In genomic region chr4:114901643-114902351, GRCm38 (mm10) we compare ENCODE assay signal across 10 mouse cellular contexts. TPM values are rescaled to one million over a fixed set of nuclear protein-coding genes. Genes with fewer than 3 reads are reported as not detected.
A peak's percentile ranks its signal among the peaks of the same experiment; 100 is the strongest.
DNase-seq lines count a peak whose midpoint lies in the region; ATAC-seq and TF ChIP-seq lines count a peak whose summit lies in the region.
"Had no signal": no experiment of that assay in that cellular context is flagged by ENCODE, and none has a peak within 500 bp of the region (broad histone marks: within the 10 kb centered on the region; RNA-seq: fewer than 3 reads in every experiment).

No protein-coding gene starts in this region.

- H3K27ac ChIP-seq in forebrain, embryonic 11.5 days (ENCODE audit: low read depth, low read length), result no peak overlapping the region
- no peak overlapping the region for H3K27ac ChIP-seq in forebrain, postnatal 0 days (ENCODE audit: low read depth, low read length)
- no peak overlapping the region for H3K27ac ChIP-seq in stomach, embryonic 14.5 days (ENCODE audit: low read length)
- H3K27ac ChIP-seq in stomach, postnatal 0 days (replicated peaks), result no peak overlapping the region
- no peak overlapping the region for H3K27ac ChIP-seq in limb, embryonic 12.5 days
- H3K27ac ChIP-seq in thymus, adult 2 months (ENCODE audit: control insufficient read depth, insufficient read depth, low read length), result no peak overlapping the region
- H3K27ac ChIP-seq: liver, embryonic 15.5 days had no signal

- no peaks in the 10 kb centered on the region for H3K36me3 ChIP-seq in forebrain, embryonic 11.5 days (ENCODE audit: control insufficient read depth, insufficient read depth, low read length)
- H3K36me3 ChIP-seq in forebrain, postnatal 0 days (ENCODE audit: insufficient read depth), result no peaks in the 10 kb centered on the region
- H3K36me3 ChIP-seq in stomach, embryonic 14.5 days (ENCODE audit: control insufficient read depth, insufficient read depth, low read length), result no peaks in the 10 kb centered on the region
- no peaks in the 10 kb centered on the region for H3K36me3 ChIP-seq in stomach, postnatal 0 days (ENCODE audit: control insufficient read depth, insufficient read depth, low read length)
- no peaks in the 10 kb centered on the region for H3K36me3 ChIP-seq in limb, embryonic 12.5 days
- H3K36me3 ChIP-seq in thymus, adult 2 months (ENCODE audit: control insufficient read depth, insufficient read depth, low read length), result no peaks in the 10 kb centered on the region
- H3K36me3 ChIP-seq: liver, embryonic 15.5 days had no signal

- peak; percentile 52; the same call in 1 of the 2 replicates for ATAC-seq in forebrain, embryonic 11.5 days (replicated peaks; ENCODE audit: low FRiP score)
- no peak; the same call in 1 of the 2 replicates for ATAC-seq in forebrain, postnatal 0 days
- no peak for ATAC-seq in stomach, embryonic 14.5 days (ENCODE audit: insufficient number of reproducible peaks, insufficient read depth, low FRiP score, low read depth)
- ATAC-seq in stomach, postnatal 0 days (ENCODE audit: low FRiP score, low TSS enrichment), result no peak
- ATAC-seq in limb, embryonic 12.5 days (ENCODE audit: insufficient number of reproducible peaks, insufficient read depth, low FRiP score, low TSS enrichment, low read depth), result peak; percentile 37; the same call in 1 of the 2 replicates

- H3K27me3 ChIP-seq in forebrain, embryonic 11.5 days (ENCODE audit: control insufficient read depth, insufficient read depth, low read length), result peaks cover 85% of the 10 kb centered on the region
- H3K27me3 ChIP-seq in forebrain, postnatal 0 days (ENCODE audit: insufficient read depth, low read length), result peaks cover 92% of the 10 kb centered on the region
- peaks cover 63% of the 10 kb centered on the region for H3K27me3 ChIP-seq in stomach, embryonic 14.5 days (ENCODE audit: control insufficient read depth, insufficient read depth, low read length)
- H3K27me3 ChIP-seq in stomach, postnatal 0 days (ENCODE audit: control insufficient read depth, insufficient read depth, low read length), result peaks cover 32% of the 10 kb centered on the region; the same call in 1 of the 2 replicates
- peaks cover 99% of the 10 kb centered on the region for H3K27me3 ChIP-seq in limb, embryonic 12.5 days
- peaks cover 25% of the 10 kb centered on the region for H3K27me3 ChIP-seq in thymus, adult 2 months (ENCODE audit: control insufficient read depth, insufficient read depth, low read length)

- no peak for TF ChIP-seq EP300 in stomach, postnatal 0 days (optimal IDR thresholded peaks at IDR 0.05)

- TF ChIP-seq POLR2A in thymus, adult 2 months (IDR thresholded peaks at IDR 0.05; ENCODE audit: control insufficient read depth, extremely low read depth, insufficient read depth, low read length, poor library complexity), result no peak

- peak overlapping the region; percentile 50 for H3K4me2 ChIP-seq in forebrain, embryonic 11.5 days (ENCODE audit: low read depth, low read length, severe bottlenecking)
- H3K4me2 ChIP-seq in forebrain, postnatal 0 days (ENCODE audit: low read depth), result no peak overlapping the region
- peak overlapping the region; percentile 29 for H3K4me2 ChIP-seq in stomach, embryonic 14.5 days (replicated peaks; ENCODE audit: low read depth, low read length)
- H3K4me2 ChIP-seq in stomach, postnatal 0 days (replicated peaks; ENCODE audit: low read depth), result no peak overlapping the region
- peak overlapping the region; percentile 57 for H3K4me2 ChIP-seq in limb, embryonic 12.5 days
- H3K4me2 ChIP-seq: liver, embryonic 15.5 days had no signal

- H3K4me3 ChIP-seq in forebrain, embryonic 11.5 days (ENCODE audit: low read depth, low read length), result peak overlapping the region; percentile 27
- H3K4me3 ChIP-seq in forebrain, postnatal 0 days (ENCODE audit: low read depth, low read length), result no peak overlapping the region
- H3K4me3 ChIP-seq in stomach, embryonic 14.5 days (ENCODE audit: low read depth, low read length), result peak overlapping the region; percentile 15; the same call in 1 of the 2 replicates
- no peak overlapping the region; the same call in 1 of the 2 replicates for H3K4me3 ChIP-seq in stomach, postnatal 0 days (ENCODE audit: low read depth, low read length)
- peak overlapping the region; percentile 37 for H3K4me3 ChIP-seq in limb, embryonic 12.5 days (replicated peaks)
- no peak overlapping the region for H3K4me3 ChIP-seq in thymus, adult 2 months (ENCODE audit: control insufficient read depth, insufficient read depth, low read length)
- H3K4me3 ChIP-seq: liver, embryonic 15.5 days had no signal

- 0 out of 2 replicates have a peak overlapping the region, but pooled peaks have one; percentile 28 for H3K9ac ChIP-seq in forebrain, embryonic 11.5 days (ENCODE audit: low read length)
- no peak overlapping the region for H3K9ac ChIP-seq in forebrain, postnatal 0 days
- H3K9ac ChIP-seq in stomach, embryonic 14.5 days (replicated peaks; ENCODE audit: low read depth, low read length), result no peak overlapping the region
- no peak overlapping the region for H3K9ac ChIP-seq in stomach, postnatal 0 days (ENCODE audit: low read length)
- H3K9ac ChIP-seq in limb, embryonic 12.5 days (replicated peaks), result no peak overlapping the region
- H3K9ac ChIP-seq: liver, embryonic 15.5 days had no signal

- peaks cover 13% of the 10 kb centered on the region; the same call in 1 of the 2 replicates for H3K4me1 ChIP-seq in forebrain, embryonic 11.5 days (replicated peaks; ENCODE audit: control insufficient read depth, insufficient read depth, low read length)
- no peaks in the 10 kb centered on the region for H3K4me1 ChIP-seq in forebrain, postnatal 0 days (ENCODE audit: insufficient read depth)
- no peaks in the 10 kb centered on the region for H3K4me1 ChIP-seq in stomach, embryonic 14.5 days (ENCODE audit: control insufficient read depth, insufficient read depth, low read length)
- H3K4me1 ChIP-seq in stomach, postnatal 0 days (replicated peaks; ENCODE audit: control insufficient read depth, insufficient read depth), result no peaks in the 10 kb centered on the region
- peaks cover 12% of the 10 kb centered on the region for H3K4me1 ChIP-seq in limb, embryonic 12.5 days (replicated peaks)
- no peaks in the 10 kb centered on the region for H3K4me1 ChIP-seq in thymus, adult 2 months (replicated peaks; ENCODE audit: control insufficient read depth, insufficient read depth, low read length)
- H3K4me1 ChIP-seq: liver, embryonic 15.5 days had no signal

- H3K9me3 ChIP-seq in forebrain, embryonic 11.5 days (ENCODE audit: control insufficient read depth, low read length), result no peaks in the 10 kb centered on the region
- no peaks in the 10 kb centered on the region for H3K9me3 ChIP-seq in forebrain, postnatal 0 days (ENCODE audit: low read length)
- H3K9me3 ChIP-seq in stomach, embryonic 14.5 days (ENCODE audit: control insufficient read depth, low read depth, low read length), result no peaks in the 10 kb centered on the region
- H3K9me3 ChIP-seq in stomach, postnatal 0 days (ENCODE audit: control insufficient read depth, low read length), result no peaks in the 10 kb centered on the region
- H3K9me3 ChIP-seq in limb, embryonic 12.5 days, result no peaks in the 10 kb centered on the region
- H3K9me3 ChIP-seq: liver, embryonic 15.5 days had no signal

- TF ChIP-seq CTCF in forebrain, postnatal 0 days (IDR thresholded peaks at IDR 0.05; ENCODE audit: low read depth), result no peak
- no peak for TF ChIP-seq CTCF in stomach, postnatal 0 days (IDR thresholded peaks at IDR 0.05; ENCODE audit: low read depth)
- no peak for TF ChIP-seq CTCF in thymus, adult 2 months (IDR thresholded peaks at IDR 0.05; ENCODE audit: borderline replicate concordance, control insufficient read depth, extremely low read depth, insufficient read depth, low read length, poor library complexity)

- WGBS in forebrain, embryonic 11.5 days, result under 1% methylated on average over 42 of the region's 42 CpGs
- WGBS in forebrain, postnatal 0 days, result 1% methylated on average over 42 of the region's 42 CpGs
- WGBS in stomach, embryonic 14.5 days, result under 1% methylated on average over 42 of the region's 42 CpGs
- WGBS in stomach, postnatal 0 days, result 2% methylated on average over 42 of the region's 42 CpGs
- under 1% methylated on average over 42 of the region's 42 CpGs for WGBS in limb, embryonic 12.5 days
- WGBS in thymus, adult 2 months, result 4% methylated on average over 42 of the region's 42 CpGs

- peak; percentile 75 for DNase-seq in forebrain, embryonic 11.5 days (ENCODE audit: low spot score)
- DNase-seq in forebrain, postnatal 0 days, result no peak
- DNase-seq in stomach, postnatal 0 days (ENCODE audit: low spot score), result no peak
- no peak for DNase-seq in Muller cell, postnatal 12 days (ENCODE audit: inconsistent ontology term)
- DNase-seq in thymus, adult 2 months, result no peak
- no peak for DNase-seq in left cerebral cortex, adult 9 months (ENCODE audit: low spot score in 2 of 2)

RNA-seq across cellular contexts. Expression of gene Foxd2, which starts 6.9 kb away (rescaled TPM):
- 1.1 and 1.6 TPM in 2 replicates for polyA plus RNA-seq in forebrain, embryonic 11.5 days (2014; fragmentation: Nextera tagmentation; extraction: Ambion mirVana)
- total RNA-seq in forebrain, postnatal 0 days (2014; rRNA removed), result 0.38 and 1.8 TPM in 2 replicates
- 0.25 and 0.28 TPM in 2 replicates for polyA plus RNA-seq in forebrain, postnatal 0 days (2015; fragmentation: Nextera tagmentation; extraction: Ambion mirVana)
- not detected in 2 replicates for polyA plus RNA-seq in stomach, embryonic 14.5 days (2014; fragmentation: Nextera tagmentation; extraction: Ambion mirVana)
- polyA plus RNA-seq in stomach, postnatal 0 days (2015; fragmentation: Nextera tagmentation; extraction: Ambion mirVana), result 0.06 TPM in 1 of 2 replicates, not detected in the other
- polyA plus RNA-seq in limb, embryonic 12.5 days (2016; fragmentation: Nextera tagmentation; extraction: Ambion mirVana), result 1.4 and 1.9 TPM in 2 replicates
- 1.4 and 1.8 TPM in 2 replicates for polyA plus RNA-seq in thymus, adult 2 months (2012; rRNA removed)
- polyA plus RNA-seq: liver, embryonic 15.5 days had no signal

RNA-seq across cellular contexts. Expression of gene Foxe3, which starts 24.0 kb away (rescaled TPM):
- polyA plus RNA-seq in forebrain, embryonic 11.5 days (2014; fragmentation: Nextera tagmentation; extraction: Ambion mirVana), result 0.29 and 0.32 TPM in 2 replicates
- total RNA-seq in forebrain, postnatal 0 days (2014; rRNA removed), result not detected in 2 replicates
- polyA plus RNA-seq in forebrain, postnatal 0 days (2015; fragmentation: Nextera tagmentation; extraction: Ambion mirVana), result not detected in 2 replicates
- polyA plus RNA-seq in stomach, embryonic 14.5 days (2014; fragmentation: Nextera tagmentation; extraction: Ambion mirVana), result not detected in 2 replicates
- polyA plus RNA-seq in stomach, postnatal 0 days (2015; fragmentation: Nextera tagmentation; extraction: Ambion mirVana), result not detected in 2 replicates
- polyA plus RNA-seq in limb, embryonic 12.5 days (2016; fragmentation: Nextera tagmentation; extraction: Ambion mirVana), result not detected in 2 replicates
- 0.16 and 0.37 TPM in 2 replicates for polyA plus RNA-seq in thymus, adult 2 months (2012; rRNA removed)
- polyA plus RNA-seq: cortical plate, adult 2 months; liver, embryonic 15.5 days had no signal

Comparison
In these comparisons a context has a peak if more than half of its experiments do, and no peak if none do; other contexts are left out.
1. ATAC-seq: peak in forebrain, embryonic 11.5 days (single experiment) and limb, embryonic 12.5 days (single experiment); none in forebrain, postnatal 0 days (single experiment), stomach, embryonic 14.5 days (single experiment) and stomach, postnatal 0 days (single experiment).
2. H3K4me2 ChIP-seq: peak in forebrain, embryonic 11.5 days (single experiment), stomach, embryonic 14.5 days (single experiment) and limb, embryonic 12.5 days (single experiment); none in forebrain, postnatal 0 days (single experiment) and stomach, postnatal 0 days (single experiment).
3. H3K4me3 ChIP-seq: peak in forebrain, embryonic 11.5 days (single experiment), stomach, embryonic 14.5 days (single experiment) and limb, embryonic 12.5 days (single experiment); none in forebrain, postnatal 0 days (single experiment), stomach, postnatal 0 days (single experiment) and thymus, adult 2 months (single experiment).